Mouse (Mus musculus): ENCODE measurements around the gene Pxdc1. TPM values are rescaled to one million over a fixed set of nuclear protein-coding genes. Genes with fewer than 3 reads are reported as not detected.

Pxdc1 gene
- polyA plus RNA-seq, 1 experiment: 0.39 TPM

DNA sequence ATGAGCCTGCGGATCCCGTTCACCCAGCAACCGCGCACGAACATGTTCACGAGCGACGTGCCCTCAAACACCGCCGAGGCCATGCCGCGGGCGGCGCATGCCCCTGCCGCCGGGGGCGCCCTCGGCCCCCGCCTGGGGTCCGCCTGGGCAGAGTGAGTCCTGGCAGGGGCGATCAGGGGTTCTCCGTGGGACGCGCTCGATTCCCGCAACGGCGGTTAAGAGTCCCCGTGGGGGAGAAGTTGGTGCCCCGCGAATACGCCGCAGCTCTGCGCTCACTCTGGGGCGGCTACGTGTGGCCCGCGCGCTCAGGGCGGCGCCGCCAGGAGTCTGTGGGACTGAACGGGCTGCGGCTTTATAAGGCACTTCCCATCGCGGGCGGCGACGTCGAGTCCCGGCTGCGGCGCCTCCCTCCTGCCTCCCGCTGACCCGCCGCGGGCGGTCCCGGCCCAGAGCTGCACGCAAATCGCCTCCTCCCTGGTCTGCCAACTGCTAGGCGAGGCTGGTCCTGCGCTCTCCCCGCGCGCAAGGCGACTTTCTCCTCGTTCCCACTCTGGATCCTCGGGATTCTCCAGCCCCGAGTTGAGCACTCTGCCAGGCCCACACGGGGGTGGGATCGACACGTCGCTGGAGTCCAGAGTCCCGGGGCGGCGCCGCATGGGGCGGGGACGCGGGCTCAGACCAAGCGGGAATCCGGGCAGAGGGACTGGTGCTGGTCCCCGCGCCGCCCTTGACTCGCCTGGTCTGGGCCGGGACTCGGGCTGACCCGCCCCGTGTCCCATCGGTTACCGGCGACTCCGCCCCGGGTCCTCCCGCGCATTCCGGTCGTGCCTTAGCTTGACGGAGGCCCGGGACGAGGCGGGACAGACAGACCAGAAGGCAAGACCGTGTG lies 689 bp downstream of the Pxdc1 start:
- TF ChIP-seq POLR2A (IDR thresholded peaks at IDR 0.05; ENCODE audit: borderline replicate concordance, low read depth, low read length) (no peak), CTCF (IDR thresholded peaks at IDR 0.05; ENCODE audit: low read depth, low read length) (no peak)
- Histone ChIP-seq H3K27ac (ENCODE audit: insufficient read depth, low read depth, low read length) (no peak overlapping the region), H3K4me3 (ENCODE audit: insufficient read depth, low read length) (peak overlapping the region; percentile 61), H3K4me1 (ENCODE audit: control insufficient read depth, insufficient read depth, low read length) (no peaks in the 10 kb centered on the region)

DNA sequence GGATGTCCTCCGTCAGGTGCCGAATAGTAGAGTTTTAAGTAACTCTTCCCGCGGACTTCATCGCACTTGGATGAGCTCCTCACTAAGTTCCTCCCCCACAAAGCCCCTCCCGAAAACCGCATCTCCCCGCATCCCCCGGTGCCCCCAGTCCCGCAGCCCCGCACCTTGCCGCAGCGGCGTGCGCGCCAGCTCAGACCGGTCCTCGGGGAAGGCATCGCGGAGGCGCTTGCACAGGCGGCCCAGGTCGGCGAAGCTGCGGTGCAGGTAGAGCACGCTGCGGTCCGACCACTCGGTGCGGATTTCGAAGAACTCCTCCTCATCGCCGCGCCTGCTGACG lies 1.3 kb downstream of the Pxdc1 start:
- Histone ChIP-seq H3K4me3 (ENCODE audit: insufficient read depth, low read length) (peak overlapping the region; percentile 61), H3K27ac (ENCODE audit: insufficient read depth, low read depth, low read length) (no peak overlapping the region)
- TF ChIP-seq CTCF (IDR thresholded peaks at IDR 0.05; ENCODE audit: low read depth, low read length) (no peak), POLR2A (IDR thresholded peaks at IDR 0.05; ENCODE audit: borderline replicate concordance, low read depth, low read length) (no peak)

DNA sequence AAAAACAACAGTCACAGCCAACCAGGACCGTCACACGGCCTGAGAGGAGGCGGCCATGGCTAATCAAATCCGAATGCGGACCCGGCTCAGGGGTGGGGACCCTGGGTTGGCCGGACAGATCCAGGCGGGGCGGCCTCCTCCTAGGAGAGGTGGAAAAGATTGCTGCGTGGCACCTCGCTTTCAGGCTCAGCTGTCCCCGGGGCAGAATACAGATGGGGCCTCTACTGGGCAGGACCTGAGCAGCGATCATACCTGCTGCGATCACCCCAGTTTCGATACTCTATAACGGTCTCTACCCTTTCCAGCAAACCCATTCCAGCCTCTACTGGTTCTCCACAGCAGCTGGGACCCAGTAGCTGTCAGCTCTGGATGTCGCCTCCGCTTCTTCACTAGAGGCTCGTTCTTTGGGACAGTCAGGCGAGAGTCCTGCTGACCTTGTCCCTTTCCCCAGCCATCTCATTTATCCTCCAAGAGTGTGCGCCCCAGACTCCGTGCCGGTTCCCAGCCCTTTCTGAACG lies 1.8 kb downstream of the Pxdc1 start:
- H3K4me1 ChIP-seq (ENCODE audit: control insufficient read depth, insufficient read depth, low read length): no peaks in the 10 kb centered on the region
- peak overlapping the region; percentile 61 for H3K4me3 ChIP-seq (ENCODE audit: insufficient read depth, low read length)
- TF ChIP-seq POLR2A (IDR thresholded peaks at IDR 0.05; ENCODE audit: borderline replicate concordance, low read depth, low read length) (no peak), CTCF (IDR thresholded peaks at IDR 0.05; ENCODE audit: low read depth, low read length) (no peak)
- H3K27ac ChIP-seq (ENCODE audit: insufficient read depth, low read depth, low read length): no peak overlapping the region

More for the DNA sequence above, 1.3 kb downstream of the Pxdc1 start:
- H3K4me1 ChIP-seq (ENCODE audit: control insufficient read depth, insufficient read depth, low read length): no peaks in the 10 kb centered on the region

DNA sequence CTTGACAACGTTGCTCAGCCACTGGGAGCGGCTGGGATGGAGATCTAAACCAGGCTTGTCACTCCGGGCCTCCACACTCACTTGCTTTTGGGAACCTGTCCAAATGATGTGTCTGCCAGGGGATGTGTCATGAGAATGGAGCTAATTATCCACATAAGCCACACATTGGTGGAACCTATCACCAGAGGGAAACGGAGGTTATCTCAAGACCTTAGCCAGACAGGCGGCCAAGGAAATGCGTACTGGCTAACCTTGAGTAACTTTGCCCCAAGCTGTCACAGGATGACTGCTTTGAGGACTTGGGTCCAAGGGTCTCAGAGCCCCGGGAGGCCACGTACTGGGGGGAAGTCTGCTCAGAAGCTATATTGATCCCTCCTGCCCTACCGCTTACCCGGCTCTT lies 2.3 kb downstream of the Pxdc1 start:
- no peaks in the 10 kb centered on the region for H3K4me1 ChIP-seq (ENCODE audit: control insufficient read depth, insufficient read depth, low read length)
- no peak overlapping the region for H3K27ac ChIP-seq (ENCODE audit: insufficient read depth, low read depth, low read length)
- H3K4me3 ChIP-seq (ENCODE audit: insufficient read depth, low read length): no peak overlapping the region
- TF ChIP-seq CTCF (IDR thresholded peaks at IDR 0.05; ENCODE audit: low read depth, low read length): no peak

DNA sequence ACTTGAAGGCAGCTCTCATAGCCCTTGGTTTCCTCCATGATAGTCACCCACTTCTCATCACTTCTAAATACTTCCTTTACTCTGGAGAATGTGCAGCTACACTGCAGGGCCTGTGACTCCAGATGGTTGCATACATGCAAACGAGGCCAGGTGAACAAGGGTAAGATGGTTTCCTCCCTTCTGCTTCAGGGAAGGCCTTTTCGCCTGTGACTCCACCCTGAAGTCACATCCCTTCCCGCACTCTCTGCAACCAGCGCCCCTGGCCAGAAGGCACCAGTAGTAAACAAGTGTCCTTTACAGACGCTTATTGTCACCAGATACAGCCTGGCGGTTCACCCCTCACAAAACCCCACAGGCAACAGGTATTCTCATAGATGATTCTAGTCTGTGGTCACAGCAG lies 2.9 kb downstream of the Pxdc1 start:
- Histone ChIP-seq H3K4me1 (ENCODE audit: control insufficient read depth, insufficient read depth, low read length) (no peaks in the 10 kb centered on the region), H3K4me3 (ENCODE audit: insufficient read depth, low read length) (no peak overlapping the region), H3K27ac (ENCODE audit: insufficient read depth, low read depth, low read length) (no peak overlapping the region)
- TF ChIP-seq CTCF (IDR thresholded peaks at IDR 0.05; ENCODE audit: low read depth, low read length): no peak
- no peak for TF ChIP-seq POLR2A (IDR thresholded peaks at IDR 0.05; ENCODE audit: borderline replicate concordance, low read depth, low read length)

DNA sequence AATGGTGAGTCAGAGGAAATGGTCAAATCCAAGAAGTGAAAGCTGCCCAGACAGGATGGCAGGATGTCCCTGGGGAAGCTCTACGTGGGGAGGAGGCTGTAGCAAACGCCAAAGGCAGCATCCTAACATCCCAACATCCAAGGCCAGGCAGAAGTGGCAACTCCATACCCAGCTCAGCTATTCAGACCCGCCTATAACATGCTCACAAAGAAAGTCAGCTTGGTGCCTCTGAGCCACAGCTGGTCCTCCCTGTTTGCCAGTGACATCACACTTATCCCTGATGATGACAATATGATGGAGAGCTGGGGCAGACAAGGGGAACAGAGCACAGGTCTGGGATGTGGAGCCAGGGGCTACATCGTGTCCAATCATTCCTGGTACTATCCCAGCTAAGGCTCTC lies 5.5 kb downstream of the Pxdc1 start:
- Histone ChIP-seq H3K27ac (ENCODE audit: insufficient read depth, low read depth, low read length) (no peak overlapping the region), H3K4me1 (ENCODE audit: control insufficient read depth, insufficient read depth, low read length) (peaks cover 5% of the 10 kb centered on the region; the same call in 1 of the 2 replicates)

DNA sequence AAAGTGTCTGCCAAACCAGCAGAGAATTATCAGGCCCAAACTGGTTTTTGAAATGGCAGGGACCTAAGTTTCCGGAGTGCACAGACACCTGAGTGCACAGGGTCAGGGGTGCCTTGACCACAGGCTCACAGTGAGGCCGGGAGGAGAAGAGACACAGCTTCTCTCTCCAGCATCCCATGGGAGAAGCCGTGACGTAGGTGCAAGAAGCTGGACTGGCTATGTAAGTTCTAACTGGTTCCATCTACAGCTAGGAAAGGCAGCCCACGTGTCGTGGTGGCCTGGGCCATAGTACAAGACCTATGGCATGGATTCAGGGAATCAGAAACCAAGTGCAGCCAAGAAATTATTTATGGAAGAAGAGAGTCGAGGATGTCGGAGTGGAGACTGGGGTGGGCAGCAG lies 6.1 kb downstream of the Pxdc1 start:
- H3K27ac ChIP-seq (ENCODE audit: insufficient read depth, low read depth, low read length): no peak overlapping the region
- H3K4me1 ChIP-seq (ENCODE audit: control insufficient read depth, insufficient read depth, low read length): peaks cover 5% of the 10 kb centered on the region; the same call in 1 of the 2 replicates
- H3K4me3 ChIP-seq (ENCODE audit: insufficient read depth, low read length): no peak overlapping the region
- no peak for TF ChIP-seq POLR2A (IDR thresholded peaks at IDR 0.05; ENCODE audit: borderline replicate concordance, low read depth, low read length)
- TF ChIP-seq CTCF (IDR thresholded peaks at IDR 0.05; ENCODE audit: low read depth, low read length): no peak

More for the DNA sequence above, 5.5 kb downstream of the Pxdc1 start:
- TF ChIP-seq CTCF (IDR thresholded peaks at IDR 0.05; ENCODE audit: low read depth, low read length) (no peak), POLR2A (IDR thresholded peaks at IDR 0.05; ENCODE audit: borderline replicate concordance, low read depth, low read length) (no peak)
- H3K4me3 ChIP-seq (ENCODE audit: insufficient read depth, low read length): no peak overlapping the region

DNA sequence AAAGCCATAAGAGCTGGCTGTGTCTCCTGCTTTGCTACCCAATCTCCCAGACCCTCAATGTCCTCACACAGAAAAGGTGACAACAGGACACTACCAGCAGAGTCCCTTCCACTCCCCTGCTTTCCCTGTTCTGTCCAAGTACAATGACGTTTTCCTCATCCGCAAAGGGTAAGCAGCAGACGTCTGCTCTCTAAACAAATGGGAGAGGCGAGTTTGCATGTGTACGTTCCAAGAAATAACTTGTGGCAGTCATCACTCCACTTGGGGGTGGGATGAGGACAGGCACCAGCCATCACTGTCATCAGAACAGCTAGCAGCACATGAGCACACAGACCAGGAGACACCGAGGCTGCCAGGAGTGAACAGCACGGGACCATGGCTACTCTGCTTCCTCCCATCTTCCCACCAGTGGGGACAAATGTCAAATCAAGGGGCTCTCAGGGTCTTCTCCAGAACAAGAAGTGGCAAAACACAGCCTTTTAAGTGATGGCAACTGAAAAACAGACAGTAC lies 7.0 kb downstream of the Pxdc1 start:
- Histone ChIP-seq H3K4me3 (ENCODE audit: insufficient read depth, low read length) (no peak overlapping the region), H3K27ac (ENCODE audit: insufficient read depth, low read depth, low read length) (no peak overlapping the region), H3K4me1 (ENCODE audit: control insufficient read depth, insufficient read depth, low read length) (peaks cover 5% of the 10 kb centered on the region; the same call in 1 of the 2 replicates)
- TF ChIP-seq POLR2A (IDR thresholded peaks at IDR 0.05; ENCODE audit: borderline replicate concordance, low read depth, low read length) (no peak), CTCF (IDR thresholded peaks at IDR 0.05; ENCODE audit: low read depth, low read length) (no peak)

DNA sequence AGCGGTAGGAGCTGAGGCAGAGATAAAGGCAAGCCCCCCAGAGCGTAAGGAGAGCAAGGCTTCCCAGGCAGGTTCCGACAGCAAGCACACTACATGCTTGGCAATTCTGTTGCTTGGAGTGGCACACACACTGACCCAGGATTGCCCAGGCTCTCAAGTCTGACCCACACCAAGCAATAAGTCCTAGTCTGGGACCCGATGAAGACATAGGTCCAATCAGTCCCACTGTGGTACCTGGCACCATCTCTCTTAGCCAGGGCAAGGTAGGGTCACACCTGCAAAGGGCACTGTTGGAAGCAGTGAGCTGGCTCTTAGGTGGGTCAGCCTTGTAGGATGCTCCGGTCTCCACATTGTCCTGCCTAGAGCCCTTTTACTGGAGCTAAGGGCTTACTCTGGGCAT lies 7.8 kb downstream of the Pxdc1 start:
- no peak for TF ChIP-seq CTCF (IDR thresholded peaks at IDR 0.05; ENCODE audit: low read depth, low read length)
- no peak for TF ChIP-seq POLR2A (IDR thresholded peaks at IDR 0.05; ENCODE audit: borderline replicate concordance, low read depth, low read length)
- Histone ChIP-seq H3K4me1 (ENCODE audit: control insufficient read depth, insufficient read depth, low read length) (peaks cover 5% of the 10 kb centered on the region; the same call in 1 of the 2 replicates), H3K27ac (ENCODE audit: insufficient read depth, low read depth, low read length) (no peak overlapping the region), H3K4me3 (ENCODE audit: insufficient read depth, low read length) (no peak overlapping the region)

DNA sequence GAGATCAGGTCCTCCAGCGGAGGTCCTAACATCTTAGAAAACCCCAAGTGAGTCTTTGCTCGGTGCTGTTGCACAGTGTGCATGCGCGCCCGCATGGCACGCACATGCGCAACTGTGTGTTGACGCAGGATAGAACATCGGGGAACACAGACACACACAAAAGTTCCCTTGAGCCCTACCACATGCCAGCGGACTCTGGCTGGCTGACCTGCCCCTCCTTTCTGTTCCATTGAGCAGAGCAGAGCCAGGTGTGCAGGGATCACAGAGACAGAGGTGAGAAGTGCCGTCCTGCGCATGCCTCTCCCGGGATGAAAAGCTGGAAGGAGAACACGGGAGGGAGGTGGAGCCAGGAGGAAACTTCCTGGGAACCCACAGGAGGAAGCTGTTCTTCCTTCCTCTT lies 8.9 kb downstream of the Pxdc1 start:
- no peak overlapping the region for H3K27ac ChIP-seq (ENCODE audit: insufficient read depth, low read depth, low read length)
- TF ChIP-seq POLR2A (IDR thresholded peaks at IDR 0.05; ENCODE audit: borderline replicate concordance, low read depth, low read length): no peak
- peaks cover 5% of the 10 kb centered on the region; the same call in 1 of the 2 replicates for H3K4me1 ChIP-seq (ENCODE audit: control insufficient read depth, insufficient read depth, low read length)
- H3K4me3 ChIP-seq (ENCODE audit: insufficient read depth, low read length): no peak overlapping the region

All from bone marrow macrophage, adult 2 months (primary cell).